Mouse (Mus musculus) frontal cortex, postnatal 25 days (tissue): Measurements from ENCODE around the gene Tmcc3.

Source experiments
- DNase-seq, 2 experiments: peaks; one replicate each; pipeline ENCODE4 v3.0.0; 2022; ENCODE audit warnings: low spot score in 2 of 2

The Tmcc3 gene

DNA sequence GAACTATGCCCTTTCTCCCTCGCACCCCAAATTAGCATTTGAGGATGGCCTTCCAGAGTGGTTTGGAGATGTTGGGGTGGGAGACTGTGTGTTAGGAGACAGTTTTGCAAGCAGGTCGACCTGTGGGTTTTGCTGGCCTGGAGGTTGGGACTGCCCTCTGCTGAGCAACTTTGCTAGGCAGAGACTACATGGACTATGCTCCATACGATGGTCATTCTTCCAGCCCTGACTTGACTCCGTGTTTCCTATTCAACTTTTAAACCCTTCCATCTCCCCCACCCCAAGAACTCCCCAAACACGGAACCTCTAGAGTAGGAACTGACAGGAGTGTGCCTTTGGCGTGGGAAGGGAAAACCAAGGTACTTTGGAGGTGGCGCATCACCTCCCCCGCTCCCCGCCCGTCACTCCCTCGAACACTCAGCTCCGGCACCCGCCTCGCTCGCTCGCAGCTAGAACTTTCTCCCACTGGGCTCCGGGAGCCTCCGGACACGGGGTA is at the start of gene Tmcc3:
Gene Tmcc3 (plus strand): TSS at position 439 of the 496 bp plus-strand sequence.
- DNase-seq = no peak

DNA sequence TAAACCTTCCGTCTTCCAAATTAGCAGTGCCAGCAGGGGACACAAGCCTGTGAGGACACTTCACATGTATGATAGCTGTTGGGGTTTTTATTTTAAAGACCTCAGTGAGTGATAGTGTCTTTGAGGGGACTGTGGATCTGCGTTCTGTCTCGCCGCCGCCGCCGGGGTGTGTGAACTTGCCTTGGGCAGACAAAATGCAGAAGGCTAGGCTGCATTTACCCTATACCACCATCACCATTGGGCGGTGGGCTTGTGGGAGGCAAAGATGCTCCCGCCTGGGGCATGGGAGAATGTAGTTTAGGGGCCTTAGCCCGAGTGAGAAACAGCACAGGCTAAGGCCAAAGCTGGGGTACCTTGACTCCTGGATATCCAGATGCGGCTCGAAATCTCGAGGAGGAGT is 49.1 kb upstream of the Tmcc3 start:
- DNase-seq = no peak

DNA sequence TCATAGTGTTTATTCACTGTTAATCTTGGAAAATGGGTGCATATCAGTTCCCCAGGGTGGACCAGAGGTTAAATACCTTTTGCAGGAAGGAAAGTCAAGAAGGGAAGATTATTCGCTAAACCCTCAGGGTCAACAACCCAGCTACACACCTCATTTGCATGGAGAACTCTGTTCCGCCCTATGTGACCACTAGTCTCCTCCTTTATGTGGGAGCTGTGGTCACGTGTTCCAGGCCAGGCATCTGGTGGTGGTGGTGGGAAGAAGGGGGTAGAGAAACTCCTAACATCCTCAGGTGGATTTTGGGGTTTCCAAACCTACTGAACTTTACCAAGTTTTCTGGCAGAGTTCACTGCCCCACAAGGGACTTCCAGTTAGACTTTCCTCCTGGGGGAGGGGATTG is 48.5 kb upstream of the Tmcc3 start:
- no peak for DNase-seq

DNA sequence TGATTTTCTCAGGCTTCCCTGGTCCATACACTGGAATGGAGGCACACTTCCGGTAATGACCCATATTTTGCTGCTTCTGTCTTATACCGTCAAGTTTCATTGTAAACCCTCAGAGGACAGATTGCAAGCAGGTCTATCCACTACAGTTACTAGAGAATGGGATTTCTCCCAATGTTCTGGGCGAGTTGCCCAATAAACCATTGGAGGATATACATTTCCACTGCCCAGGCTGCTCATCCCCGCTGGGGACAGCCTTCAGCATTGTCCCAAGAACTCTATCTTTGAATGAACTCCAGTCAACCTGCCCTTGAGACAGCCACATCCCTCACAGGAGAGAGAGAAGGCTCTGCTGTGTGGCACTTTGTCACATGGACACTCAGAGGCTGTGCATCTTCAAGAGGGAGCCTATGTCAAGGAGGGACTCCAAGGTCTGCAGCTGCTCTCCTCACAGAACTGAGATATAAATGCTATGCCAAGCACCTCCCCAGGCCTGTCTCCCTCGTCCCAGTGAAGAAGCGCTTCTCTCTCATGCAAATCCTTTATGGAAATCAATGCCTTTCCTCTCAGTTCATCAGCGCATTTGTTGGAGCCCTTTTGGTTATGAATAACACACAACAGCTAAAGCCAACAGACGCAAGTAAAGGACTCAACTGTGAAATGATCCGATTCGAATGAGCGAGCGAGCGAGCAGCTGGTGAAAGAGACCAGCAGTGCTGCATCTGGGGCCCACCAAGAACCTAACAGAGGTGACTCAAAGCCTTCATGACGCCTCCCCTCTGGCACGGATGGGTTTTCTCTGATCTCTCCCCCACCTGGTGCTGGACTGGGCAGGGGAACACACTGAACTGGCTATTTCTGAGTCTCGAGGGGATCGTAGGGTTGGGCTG is 45.9 kb upstream of the Tmcc3 start:
- no peak for DNase-seq

DNA sequence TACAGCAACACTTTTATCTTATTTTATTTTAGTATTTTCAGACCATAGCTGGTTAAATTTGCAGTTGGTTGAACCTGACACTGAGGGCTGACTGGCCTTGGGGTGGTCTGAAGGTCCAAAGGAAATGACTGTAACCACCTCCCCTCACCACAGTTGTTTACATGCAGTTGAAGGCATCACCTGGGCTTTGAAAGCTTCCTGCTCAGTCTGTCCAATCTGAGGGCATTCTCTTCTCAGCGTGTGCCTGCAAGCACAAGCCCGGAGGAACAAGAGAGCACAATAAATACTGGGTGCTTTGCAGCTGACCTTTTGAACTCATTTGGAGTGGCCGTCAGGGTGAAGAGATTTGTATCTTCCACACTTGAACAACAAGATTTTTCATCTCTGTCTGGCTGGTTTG is 36.4 kb upstream of the Tmcc3 start:
- no peak for DNase-seq

DNA sequence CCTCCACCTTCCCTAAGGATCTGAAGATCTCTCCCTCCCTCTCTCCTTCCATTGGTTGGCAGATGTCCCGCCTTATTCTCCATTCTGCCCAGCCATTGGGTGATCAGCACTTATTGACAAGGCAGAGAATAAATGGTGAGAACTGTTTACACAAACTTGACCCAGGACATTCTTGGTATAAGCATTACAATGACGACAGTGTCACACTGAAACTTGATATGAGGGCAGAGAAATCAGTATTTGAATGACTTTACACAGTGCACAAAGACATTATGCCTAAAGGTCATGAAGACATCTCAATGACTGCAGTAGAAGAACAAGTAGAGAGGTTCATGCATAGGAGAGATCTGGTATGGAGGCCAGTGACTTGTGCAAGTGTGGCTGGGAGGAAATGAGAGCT is 35.2 kb upstream of the Tmcc3 start:
- no peak for DNase-seq

DNA sequence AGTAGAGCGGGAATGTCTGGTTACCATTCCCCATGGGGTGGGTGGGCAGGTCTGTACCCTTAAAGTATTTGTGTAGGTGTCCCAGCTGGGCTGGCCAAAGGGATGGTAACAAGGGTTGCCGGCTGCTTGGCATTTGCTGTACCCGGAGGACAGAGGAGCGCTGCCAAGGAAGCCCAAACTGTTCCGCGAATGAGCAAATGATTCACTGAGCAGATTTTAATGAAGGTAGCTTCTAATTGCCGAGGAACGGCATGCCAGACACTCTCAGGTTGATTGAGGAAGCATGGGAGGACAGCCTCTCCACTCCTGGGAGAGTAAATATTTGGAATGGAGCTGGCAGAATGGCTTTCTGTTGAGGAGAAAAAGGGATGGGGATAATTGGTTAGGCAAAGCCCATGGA is 29.6 kb upstream of the Tmcc3 start:
- DNase-seq = no peak

DNA sequence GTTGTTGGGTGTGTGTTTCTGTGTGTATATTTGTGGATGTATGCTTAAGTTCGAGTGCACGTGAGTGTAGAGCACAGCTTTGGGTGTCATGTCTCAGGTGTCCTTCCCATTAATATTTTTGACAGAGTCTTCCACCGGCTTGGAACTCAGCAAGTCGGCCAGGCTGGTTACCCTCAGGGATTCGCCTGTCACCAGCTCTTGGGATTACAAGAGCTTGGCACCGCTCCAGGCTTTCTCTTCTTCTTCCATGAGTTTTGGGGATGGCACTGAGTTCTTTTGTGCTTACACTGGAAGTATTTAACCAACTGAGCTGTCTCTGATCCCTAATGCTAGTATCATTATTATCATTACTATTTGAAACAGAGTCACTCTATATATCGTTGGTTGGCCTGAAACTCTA is 29.0 kb upstream of the Tmcc3 start:
- DNase-seq = no peak

DNA sequence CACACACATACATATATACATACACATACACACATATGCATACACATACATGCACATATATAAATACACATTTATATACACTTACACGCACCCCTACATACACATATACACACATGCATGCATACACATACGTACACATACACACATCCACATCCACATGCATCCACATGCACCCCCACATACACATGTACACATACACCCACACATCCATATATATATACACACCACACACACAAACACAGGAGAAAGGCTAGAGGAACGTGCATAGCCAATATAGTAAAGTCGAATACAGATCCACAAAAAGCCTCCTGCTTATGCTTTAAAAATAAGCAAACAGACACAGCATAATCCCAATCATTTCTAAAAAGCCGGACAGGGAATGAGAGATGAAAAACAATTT is 17.3 kb upstream of the Tmcc3 start:
- DNase-seq = no peak

DNA sequence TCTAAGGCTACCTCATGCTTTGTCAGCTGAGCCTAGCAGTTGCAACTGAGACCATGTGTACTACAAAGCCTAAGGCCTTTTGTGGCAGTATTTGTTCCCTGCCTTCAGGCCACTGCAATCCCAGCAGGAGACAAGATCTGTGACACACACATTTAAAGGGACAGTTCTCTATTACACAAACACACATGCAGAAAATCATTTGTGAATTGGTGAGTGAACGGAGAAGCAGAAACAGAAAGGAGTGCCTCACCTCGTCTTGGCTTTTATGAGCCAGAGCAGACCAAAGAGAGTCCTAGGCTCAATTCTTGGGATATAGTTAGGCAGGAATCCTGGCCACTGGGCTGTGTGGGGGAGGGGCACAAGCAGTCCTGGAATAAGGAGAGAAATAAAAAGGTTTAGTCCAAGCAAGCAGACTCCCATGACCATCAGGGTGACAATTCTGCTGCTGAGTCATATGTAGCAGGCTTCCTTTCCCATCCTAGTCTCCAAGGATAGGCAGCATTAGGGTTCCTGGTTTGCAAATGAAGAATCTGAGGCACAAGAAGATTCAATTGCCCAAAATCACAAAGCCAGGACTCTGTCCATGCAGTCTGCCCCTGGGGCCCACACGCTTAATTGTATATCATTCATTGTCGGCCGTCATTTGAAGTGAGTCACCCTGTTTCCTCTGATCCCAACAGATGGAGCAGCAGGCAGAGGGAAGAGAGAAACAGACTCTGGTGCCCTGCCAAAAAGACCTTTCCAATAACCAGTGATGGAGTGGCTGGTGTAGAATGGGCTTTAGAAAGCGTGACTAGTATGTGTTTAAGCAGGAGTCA is 16.6 kb upstream of the Tmcc3 start:
- DNase-seq = no peak

DNA sequence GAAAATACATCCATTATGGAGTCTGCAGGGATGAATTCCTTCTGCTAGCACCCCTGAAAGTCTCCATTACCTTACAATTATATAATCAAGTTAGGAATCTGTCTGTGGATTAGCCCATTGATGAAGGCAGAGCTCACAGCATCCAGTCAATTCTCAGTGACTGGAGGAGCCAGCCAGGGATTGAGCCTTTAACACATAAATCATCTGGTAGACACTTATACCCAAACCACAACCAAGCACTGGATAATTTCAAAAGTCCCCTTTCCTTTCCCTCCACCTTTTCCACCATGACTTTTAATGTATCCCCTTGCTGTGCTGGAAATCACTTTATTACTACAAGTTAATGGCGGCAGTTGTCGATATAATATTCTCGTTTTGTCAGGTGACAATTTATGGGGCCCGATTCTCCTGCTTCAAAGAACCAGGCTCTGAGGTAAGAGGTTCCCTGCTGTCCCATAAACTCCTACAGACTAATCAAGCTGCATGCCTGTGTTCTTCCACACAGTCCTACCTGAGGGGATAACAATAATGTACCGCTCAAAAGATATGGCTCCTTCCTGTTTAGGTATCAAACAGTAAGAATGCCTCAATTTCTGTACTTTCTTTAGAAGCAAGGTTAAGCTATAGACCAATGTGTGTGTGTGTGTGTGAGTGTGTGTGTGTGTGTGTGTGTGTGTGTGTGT is 15.7 kb upstream of the Tmcc3 start:
- DNase-seq = no peak

DNA sequence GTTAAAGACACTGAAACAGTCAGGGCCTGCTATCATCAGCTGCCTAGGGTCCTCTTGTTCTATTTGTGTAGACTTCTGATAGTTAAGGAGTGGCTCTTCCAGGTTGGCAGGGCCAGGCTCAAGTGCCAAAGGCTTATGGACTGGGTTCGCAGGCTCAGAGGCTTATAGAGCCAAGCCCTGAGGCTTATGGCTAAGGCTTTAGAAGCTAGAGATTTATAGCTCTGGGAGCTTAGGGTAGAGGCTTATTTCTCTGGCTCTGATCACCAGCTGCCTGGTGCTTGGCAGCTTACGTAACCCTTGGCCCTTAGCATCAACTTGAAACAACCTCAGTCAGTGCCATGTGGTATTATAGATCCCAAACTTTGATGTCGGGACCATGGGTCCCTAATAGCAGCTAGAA is 13.3 kb upstream of the Tmcc3 start, which contains the start of gene Gm4792:
Gene Gm4792 (minus strand): TSS at position 233 of the 400 bp plus-strand sequence.
- no peak for DNase-seq

DNA sequence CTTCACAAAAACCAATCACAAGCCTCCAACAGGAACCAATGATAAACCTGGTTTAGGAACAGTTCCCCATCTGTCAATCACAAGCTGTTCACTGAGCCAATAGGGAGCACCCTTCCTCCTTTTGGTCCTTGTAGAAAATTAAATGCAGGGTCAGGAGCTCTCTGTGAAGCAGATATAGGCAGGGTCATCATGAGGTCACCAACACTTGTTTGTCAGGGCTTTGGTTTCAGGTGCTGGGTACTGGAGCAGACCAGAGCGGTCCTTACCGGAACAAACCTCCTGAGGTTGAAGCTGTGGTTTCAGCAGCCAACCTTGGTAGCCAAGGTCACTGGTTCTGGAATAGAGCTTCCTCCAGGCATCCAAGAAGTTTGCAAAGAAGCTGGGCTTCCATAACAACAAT is 12.4 kb upstream of the Tmcc3 start:
- no peak for DNase-seq

DNA sequence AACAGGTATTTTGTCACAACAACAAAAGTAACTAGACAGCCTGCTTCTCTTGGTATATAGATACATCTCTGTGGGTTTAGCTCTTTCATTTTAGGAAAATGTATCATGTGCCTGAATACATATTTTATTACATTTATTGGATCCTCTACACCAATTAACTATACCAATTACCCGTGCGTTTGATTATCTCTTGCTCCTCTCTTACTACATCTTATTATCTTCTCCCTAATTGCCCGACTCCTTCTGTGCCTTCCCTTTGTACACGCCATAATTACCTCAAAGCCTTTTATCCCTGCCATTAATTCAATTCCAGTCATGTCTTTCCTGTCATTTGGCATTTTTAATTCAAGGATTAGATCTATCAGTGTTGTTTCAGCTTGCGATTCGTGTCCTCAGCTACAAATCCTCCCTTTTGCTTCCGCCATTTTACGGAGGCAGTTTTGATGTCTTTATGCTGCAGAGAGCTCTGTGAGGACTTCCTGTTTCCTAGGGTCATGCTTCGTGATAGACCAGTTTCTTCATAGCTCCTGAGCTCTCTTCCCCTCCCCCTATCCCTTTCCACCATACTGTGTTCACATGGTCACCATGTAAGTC is 7.6 kb upstream of the Tmcc3 start:
- no peak for DNase-seq

DNA sequence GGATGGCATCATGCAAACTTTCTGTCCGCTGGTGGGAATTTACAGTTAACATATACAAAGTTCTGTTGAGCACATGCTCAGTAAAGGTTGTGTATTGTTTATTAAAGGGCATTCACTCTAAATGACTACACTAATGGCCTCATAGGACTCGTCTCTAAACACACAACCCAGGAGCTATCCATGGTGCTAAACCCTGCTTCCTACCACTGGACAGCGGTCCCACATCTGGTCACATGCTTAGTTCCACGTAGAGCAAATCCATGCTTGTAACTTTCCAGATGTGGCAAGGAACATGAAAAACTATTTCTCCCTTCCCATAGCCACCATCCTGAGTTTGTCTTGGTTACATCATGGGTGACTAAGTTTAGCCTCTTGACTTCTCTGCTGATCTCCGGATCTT is 6.2 kb upstream of the Tmcc3 start:
- DNase-seq = no peak

DNA sequence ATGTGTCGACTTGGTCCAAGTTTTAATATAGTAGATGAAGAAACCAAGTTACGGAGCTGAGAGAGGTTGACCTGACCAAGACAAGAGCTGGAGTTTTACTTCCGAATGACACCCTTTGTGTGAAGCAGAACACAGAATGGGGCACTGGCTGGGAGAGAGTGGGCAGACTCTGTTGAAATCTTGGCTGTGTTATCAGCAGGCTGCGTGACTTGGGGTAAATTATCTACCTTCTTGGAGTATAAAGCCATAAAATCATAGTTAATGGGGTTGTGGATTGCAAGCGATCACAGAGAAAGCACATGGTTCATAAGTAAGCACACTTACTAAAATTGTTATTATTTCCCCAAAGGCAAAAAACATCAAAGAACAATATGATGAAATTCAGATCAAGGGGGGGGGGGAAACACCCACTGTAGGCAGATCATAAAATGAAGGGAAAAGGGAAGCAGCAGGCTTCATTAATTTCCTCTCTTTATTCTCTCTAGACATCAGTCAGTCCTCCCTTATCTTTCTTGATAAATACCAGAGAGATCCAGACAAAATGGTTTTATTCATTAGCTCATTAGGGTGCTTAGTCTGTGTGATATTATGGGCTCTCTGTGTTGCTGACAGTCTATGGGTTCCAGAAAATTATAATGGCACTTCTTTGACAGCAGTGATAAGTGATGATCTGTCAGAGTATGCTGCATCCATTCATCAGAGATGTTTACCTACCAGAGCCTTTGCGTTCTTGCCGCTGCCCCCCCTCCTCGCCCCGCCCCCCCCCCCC is 1.1 kb upstream of the Tmcc3 start:
- no peak for DNase-seq

DNA sequence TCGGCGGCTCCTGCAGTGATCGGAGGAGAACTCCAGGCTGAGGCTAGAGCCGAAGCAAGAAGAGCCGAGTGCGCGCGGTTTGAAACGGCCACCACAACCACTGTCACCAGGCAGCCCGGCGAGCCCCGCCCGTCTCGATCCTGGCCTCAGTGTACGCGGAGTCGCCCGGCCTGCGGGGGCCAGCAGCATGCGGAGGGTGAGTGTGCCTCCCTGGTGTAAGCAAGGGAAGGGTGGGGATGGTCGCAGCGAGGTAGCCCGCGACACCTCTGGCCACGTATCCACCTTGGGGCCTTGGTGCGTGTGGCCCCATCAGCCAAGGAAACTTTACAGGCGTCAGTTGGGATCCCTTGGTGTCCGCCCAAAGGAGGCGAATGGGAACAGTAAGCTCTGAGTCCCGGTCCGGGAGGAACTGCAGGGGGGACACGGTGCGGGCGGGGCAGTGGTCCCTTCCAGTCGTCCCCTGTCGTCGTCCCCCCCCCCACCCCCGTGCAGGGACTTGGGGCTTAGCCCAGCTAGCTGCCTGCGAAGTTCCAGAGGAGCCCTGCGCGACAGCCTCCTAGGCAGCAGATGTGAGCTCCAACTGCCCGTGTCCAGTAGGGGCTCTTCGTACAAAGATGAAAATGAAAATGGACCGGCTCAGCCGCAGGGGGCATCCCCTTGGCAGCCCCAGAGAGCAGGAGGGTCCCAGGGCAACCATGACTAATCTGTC is 412 bp downstream of the Tmcc3 start:
- DNase-seq = no peak

DNA sequence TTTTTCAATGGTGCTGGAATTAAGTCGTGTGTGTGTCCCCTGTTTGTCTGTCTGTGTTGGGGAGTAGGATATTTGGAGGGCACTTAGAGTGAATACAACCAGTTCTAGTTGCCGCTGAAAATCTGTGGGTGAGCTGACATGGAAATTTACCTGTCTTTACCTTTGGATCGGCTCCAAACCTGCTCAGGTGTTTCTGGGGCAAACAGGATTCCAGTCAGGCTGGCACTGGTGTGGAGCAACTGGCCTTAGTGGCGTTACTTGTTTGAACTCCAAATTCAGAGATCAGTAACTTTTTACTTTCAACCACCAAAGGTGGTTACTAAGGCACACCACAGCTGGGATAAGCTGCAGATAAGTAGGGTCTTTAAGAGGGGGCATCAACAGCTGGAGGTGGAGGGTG is 1.4 kb downstream of the Tmcc3 start:
- DNase-seq = no peak

DNA sequence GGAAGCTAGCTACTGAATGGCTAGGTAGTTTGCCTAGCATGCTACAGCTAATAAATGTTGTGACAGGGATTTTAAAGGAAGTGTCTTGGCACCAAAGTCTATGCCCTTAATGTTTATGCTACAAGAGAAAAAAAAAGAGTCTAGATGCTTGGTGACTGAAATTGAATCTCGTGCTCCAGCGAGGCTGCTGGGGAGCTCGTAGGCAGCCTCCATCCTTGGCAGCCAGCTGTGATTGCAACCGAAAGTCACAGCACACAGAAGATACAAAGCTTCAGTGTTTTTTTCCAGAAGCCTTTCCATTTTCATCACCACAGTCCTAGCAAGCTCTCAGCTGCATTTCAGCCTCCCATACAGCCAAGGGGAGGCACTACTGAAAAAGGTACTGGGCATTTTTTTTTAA is 6.8 kb downstream of the Tmcc3 start:
- DNase-seq = no peak

DNA sequence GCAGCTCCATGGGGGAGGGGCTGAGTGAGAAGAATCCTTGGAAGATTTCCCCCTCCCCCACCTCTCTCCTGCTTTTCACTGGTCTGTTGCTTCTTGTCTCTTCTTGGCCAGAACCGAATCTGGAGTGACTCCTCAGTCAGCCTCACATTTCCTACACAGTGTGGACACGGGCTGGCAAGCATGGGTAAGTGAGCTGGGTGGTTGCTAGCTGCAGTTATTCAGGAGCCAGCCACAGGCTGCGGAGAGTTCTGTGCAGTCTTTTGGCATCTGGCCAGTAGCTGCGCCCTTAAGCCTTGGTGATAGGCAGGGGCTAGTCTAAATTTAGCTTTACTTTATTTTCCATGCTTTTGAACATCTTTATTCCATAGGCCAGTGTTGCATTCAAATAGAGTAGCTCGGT is 18.2 kb downstream of the Tmcc3 start:
- no peak for DNase-seq
